Mouse (Mus musculus) Patski (cell line): ENCODE measurements around the gene Mef2a. TPM values are rescaled to one million over a fixed set of nuclear protein-coding genes. Genes with fewer than 3 reads are reported as not detected.
A peak's percentile ranks its signal among the peaks of the same experiment; 100 is the strongest.

Experiments
- ATAC-seq: fragments of 100-300 bp; one replicate; pipeline ENCODE4 v1.8.0; 2021
- CTCF ChIA-PET: fragments of 350-600 bp; sonication (Branson Sonifier 250); formaldehyde crosslinking; loops from one replicate; lab custom pipeline; 2022; ENCODE audit warnings: inconsistent platforms; lab: Charles Lee
- POLR2A ChIA-PET: fragments of 350-600 bp; sonication (Branson Sonifier 250); formaldehyde crosslinking; loops from one replicate; lab custom pipeline; 2022; ENCODE audit warnings: antibody characterized with exemption, inconsistent platforms; lab: Charles Lee
- DNase-seq: peaks from one replicate; pipeline ENCODE4 v3.0.0-alpha.2; 2011; ENCODE audit warnings: low read depth, low spot score
- H3K27me3 ChIP-seq: fragments of 371-371 bp; one replicate; pipeline ENCODE4 v1.5.1; 2021
- CTCF ChIP-seq: fragments of 100-300 bp; IDR thresholded peaks from one replicate; pipeline ENCODE4 v1.5.1; 2021
- in situ Hi-C: fragments of 300-500 bp; cut with MboI; formaldehyde crosslinking; loops from 3 replicates; pipeline ENCODE4 v1.11.1; 2018; ENCODE audit warnings: low pct_unique_long_range_greater_than_20kb, mixed read lengths
- polyA plus RNA-seq: library from polyadenylated mRNA; unstranded; gene quantifications from one replicate; pipeline ENCODE4 v1.2.3, GENCODE M21; 2021

Gene Mef2a
- polyA plus RNA-seq, 1 experiment from 2014 or later, result 48.0 TPM

- CTCF ChIA-PET, result interaction anchor here (1.8 kb wide), 1 partner anchor 177 kb away, joined by 6 read pairs; no protein-coding TSS in a partner anchor
- no peaks in the 10 kb centered on the region for H3K27me3 ChIP-seq
- POLR2A ChIA-PET, result no interaction called here
- in situ Hi-C loops, result loop anchor here (5.0 kb wide), 1 partner anchor 176 kb away; no protein-coding TSS in a partner anchor
- DNase-seq (no peak), ATAC-seq (no peak)
- no peak for TF ChIP-seq CTCF
Observed at GRCm38 (mm10) chr7:67371351-67371890, 1.2 kb downstream of the Mef2a start.

- TF ChIP-seq CTCF, result no peak
- in situ Hi-C loops, result loop anchor here (5.0 kb wide), 1 partner anchor 178 kb away; no protein-coding TSS in a partner anchor
- no peak for ATAC-seq
- H3K27me3 ChIP-seq, result no peaks in the 10 kb centered on the region
- no peak for DNase-seq
- ChIA-PET POLR2A (interaction anchor here (0.7 kb wide), 2 partner anchors 11 to 117 kb away, joined by 3 to 5 read pairs; no protein-coding TSS in a partner anchor), CTCF (interaction anchor here (0.8 to 2.1 kb wide), 5 partner anchors 9 to 238 kb away, joined by 3 to 6 read pairs (median 4); no protein-coding TSS in a partner anchor)
Observed at GRCm38 (mm10) chr7:67369645-67370044, 3.0 kb downstream of the Mef2a start.

GRCm38 (mm10) chr7:67368394-67368793, 4.3 kb downstream of the Mef2a start:
- ATAC-seq, result no peak
- CTCF ChIA-PET, result interaction anchor here (1.8 to 2.1 kb wide), 2 partner anchors 180 to 240 kb away, joined by 4 to 6 read pairs; no protein-coding TSS in a partner anchor
- DNase-seq, result no peak
- TF ChIP-seq CTCF, result no peak
- H3K27me3 ChIP-seq, result no peaks in the 10 kb centered on the region
- POLR2A ChIA-PET, result no interaction called here
- in situ Hi-C loops, result no loop called here

GRCm38 (mm10) chr7:67360588-67360987, 12.1 kb downstream of the Mef2a start:
- TF ChIP-seq CTCF, result no peak
- in situ Hi-C loops, result no loop called here
- POLR2A ChIA-PET, result no interaction called here
- H3K27me3 ChIP-seq, result no peaks in the 10 kb centered on the region
- ATAC-seq (no peak), DNase-seq (no peak)
- CTCF ChIA-PET, result interaction anchor here (1.2 kb wide), 1 partner anchor 9 kb away, joined by 3 read pairs; no protein-coding TSS in a partner anchor

- H3K27me3 ChIP-seq, result no peaks in the 10 kb centered on the region
Observed at GRCm38 (mm10) chr7:67359863-67360262, 12.8 kb downstream of the Mef2a start.

GRCm38 (mm10) chr7:67355870-67356269, 16.8 kb downstream of the Mef2a start:
- no peak for DNase-seq
- ATAC-seq, result no peak
- ChIA-PET CTCF (no interaction called here), POLR2A (no interaction called here)
- in situ Hi-C loops, result no loop called here
- H3K27me3 ChIP-seq, result no peaks in the 10 kb centered on the region
- TF ChIP-seq CTCF, result peak; percentile 46

More at GRCm38 (mm10) chr7:67359863-67360262, 12.8 kb downstream of the Mef2a start:
- POLR2A ChIA-PET, result no interaction called here
- CTCF ChIA-PET, result interaction anchor here (1.1 to 1.2 kb wide), 2 partner anchors 10 to 13 kb away, joined by 3 read pairs; no protein-coding TSS in a partner anchor
- TF ChIP-seq CTCF, result no peak
- ATAC-seq (no peak), DNase-seq (no peak)
- in situ Hi-C loops, result no loop called here

- no peak for ATAC-seq
- no peak for DNase-seq
- ChIA-PET POLR2A (no interaction called here), CTCF (no interaction called here)
- H3K27me3 ChIP-seq, result no peaks in the 10 kb centered on the region
- in situ Hi-C loops, result no loop called here
- no peak for TF ChIP-seq CTCF
Observed at GRCm38 (mm10) chr7:67353667-67354066, 19.0 kb downstream of the Mef2a start.

- CTCF ChIA-PET, result no interaction called here
Observed at GRCm38 (mm10) chr7:67352989-67353388, 19.7 kb downstream of the Mef2a start.

GRCm38 (mm10) chr7:67344443-67344842, 28.2 kb downstream of the Mef2a start:
- DNase-seq, result no peak
- in situ Hi-C loops, result no loop called here
- no peak for ATAC-seq
- ChIA-PET CTCF (no interaction called here), POLR2A (no interaction called here)
- no peaks in the 10 kb centered on the region for H3K27me3 ChIP-seq
- TF ChIP-seq CTCF, result no peak

More at GRCm38 (mm10) chr7:67352989-67353388, 19.7 kb downstream of the Mef2a start:
- no peak for DNase-seq
- no peak for TF ChIP-seq CTCF
- POLR2A ChIA-PET, result no interaction called here
- in situ Hi-C loops, result no loop called here
- no peak for ATAC-seq
- no peaks in the 10 kb centered on the region for H3K27me3 ChIP-seq

GRCm38 (mm10) chr7:67342067-67342625, 30.5 kb downstream of the Mef2a start:
- in situ Hi-C loops, result no loop called here
- H3K27me3 ChIP-seq, result no peaks in the 10 kb centered on the region
- no peak for TF ChIP-seq CTCF
- ATAC-seq (no peak), DNase-seq (no peak)
- CTCF ChIA-PET, result no interaction called here
- POLR2A ChIA-PET, result interaction anchor here (0.5 kb wide), 1 partner anchor 276 kb away, joined by 3 read pairs; no protein-coding TSS in a partner anchor

GRCm38 (mm10) chr7:67320359-67320758, 52.3 kb downstream of the Mef2a start:
- TF ChIP-seq CTCF, result no peak
- in situ Hi-C loops, result no loop called here
- ATAC-seq (no peak), DNase-seq (no peak)
- no peaks in the 10 kb centered on the region for H3K27me3 ChIP-seq
- POLR2A ChIA-PET, result no interaction called here
- CTCF ChIA-PET, result no interaction called here
